Mouse (Mus musculus) kidney, adult 2 months (tissue): ENCODE results near the gene Tubb2b.

ENCODE experiments used
- CTCF ChIP-seq: fragments of 200-500 bp; conservative IDR thresholded peaks from 2 replicates; pipeline ENCODE4 v1.5.1; 2011; ENCODE audit warnings: low read depth, mild to moderate bottlenecking, control low read depth, low read length, moderate library complexity, mixed read lengths; ENCODE audit not compliant: insufficient read depth, insufficient read length
- POLR2A ChIP-seq: fragments of 200-500 bp; IDR thresholded peaks from one replicate; pipeline ENCODE4 v1.6.1; 2011; ENCODE audit warnings: low read depth, low read length, control low read depth

- no peak for TF ChIP-seq CTCF
- no peak for TF ChIP-seq POLR2A
Measured at GRCm38 (mm10) chr13:34106256-34106655, 24.0 kb downstream of the Tubb2b start.
